Mouse (Mus musculus) heart, embryonic 15.5 days (tissue): ENCODE data around the gene Mxd3. TPM values are rescaled to one million over a fixed set of nuclear protein-coding genes. Genes with fewer than 3 reads are reported as not detected.

Source experiments
- ATAC-seq: fragments of 200-750 bp; cut with Nextera tagmentation; replicated peaks from 2 replicates; pipeline ENCODE4 v1.8.0; 2017; ENCODE audit warnings: low read depth, moderate TSS enrichment; ENCODE audit not compliant: insufficient number of reproducible peaks, insufficient read depth, low FRiP score
- H3K27ac ChIP-seq: fragments of 300-500 bp; sonication (generic); 2 replicates; pipeline ENCODE4 v1.5.1; 2015; ENCODE audit warnings: mild to moderate bottlenecking, inconsistent platforms
- H3K27me3 ChIP-seq: fragments of 300-500 bp; sonication (generic); 2 replicates; pipeline ENCODE4 v1.6.1; 2015; ENCODE audit warnings: inconsistent platforms
- H3K36me3 ChIP-seq: fragments of 300-500 bp; sonication (generic); 2 replicates; pipeline ENCODE4 v1.6.1; 2015; ENCODE audit warnings: mild to moderate bottlenecking, inconsistent platforms
- H3K4me1 ChIP-seq: fragments of 300-500 bp; sonication (generic); replicated peaks from 2 replicates; pipeline ENCODE4 v1.6.1; 2015; ENCODE audit warnings: inconsistent platforms
- H3K4me2 ChIP-seq: fragments of 300-500 bp; sonication (generic); 2 replicates; pipeline ENCODE4 v1.6.1; 2015; ENCODE audit warnings: inconsistent platforms, mild to moderate bottlenecking, moderate library complexity
- H3K4me3 ChIP-seq: fragments of 300-500 bp; sonication (generic); 2 replicates; pipeline ENCODE4 v1.5.1; 2015; ENCODE audit warnings: mild to moderate bottlenecking, inconsistent platforms
- H3K9ac ChIP-seq: fragments of 300-500 bp; sonication (generic); 2 replicates; pipeline ENCODE4 v1.6.1; 2015; ENCODE audit warnings: mild to moderate bottlenecking, inconsistent platforms
- H3K9me3 ChIP-seq: fragments of 300-500 bp; sonication (generic); replicated peaks from 2 replicates; pipeline ENCODE4 v1.6.1; 2016; ENCODE audit warnings: inconsistent platforms
- WGBS: fragments of 180-500 bp; shearing (Covaris S2); methylation state at CpG from one replicate; pipeline ENCODE4 v1.1.7; 2015; ENCODE audit warnings: mixed read lengths; 5-methylcytosine and 5-hydroxymethylcytosine counted together
- polyA plus RNA-seq: library from polyadenylated mRNA; unstranded; fragments of >200 nt; fragmentation: Nextera tagmentation; extraction: Ambion mirVana; gene quantifications from 2 replicates; pipeline ENCODE4 v1.2.1, GENCODE M21; 2015

Mxd3 gene
- polyA plus RNA-seq, 1 experiment from 2014 or later = 21.8 TPM

- Histone ChIP-seq H3K27me3 (no peaks in the 10 kb centered on the region), H3K9me3 (no peaks in the 10 kb centered on the region), H3K4me2 (no peak overlapping the region), H3K4me3 (no peak overlapping the region), H3K36me3 (peaks cover 69% of the 10 kb centered on the region), H3K4me1 (peaks cover 26% of the 10 kb centered on the region), H3K9ac (no peak overlapping the region), H3K27ac (no peak overlapping the region)
- 80% methylated on average over 3 of the region's 3 CpGs for WGBS
- ATAC-seq = no peak
These were observed 11.3 kb downstream of the Mxd3 start for GRCm38 (mm10) chr13:55318351-55318750.

- no peak overlapping the region for H3K4me2 ChIP-seq
- ATAC-seq = no peak
- H3K27ac ChIP-seq = no peak overlapping the region
- no peaks in the 10 kb centered on the region for H3K9me3 ChIP-seq
- 76% methylated on average over 2 of the region's 2 CpGs for WGBS
- H3K9ac ChIP-seq = no peak overlapping the region
- no peaks in the 10 kb centered on the region for H3K27me3 ChIP-seq
- peaks cover 96% of the 10 kb centered on the region for H3K36me3 ChIP-seq
- peaks cover 4% of the 10 kb centered on the region; the same call in 1 of the 2 replicates for H3K4me1 ChIP-seq
- H3K4me3 ChIP-seq = no peak overlapping the region
These were observed 14.7 kb downstream of the Mxd3 start for GRCm38 (mm10) chr13:55314891-55315412.

GRCm38 (mm10) chr13:55313051-55313450 is 16.6 kb downstream of the Mxd3 start:
- H3K36me3 ChIP-seq = peaks cover 90% of the 10 kb centered on the region
- no peak overlapping the region for H3K4me3 ChIP-seq
- H3K9me3 ChIP-seq = no peaks in the 10 kb centered on the region
- H3K27ac ChIP-seq = no peak overlapping the region
- no peak for ATAC-seq
- H3K9ac ChIP-seq = no peak overlapping the region
- 85% methylated on average over 9 of the region's 9 CpGs for WGBS
- no peak overlapping the region for H3K4me2 ChIP-seq
- no peaks in the 10 kb centered on the region for H3K27me3 ChIP-seq
- H3K4me1 ChIP-seq = no peaks in the 10 kb centered on the region

- H3K4me3 ChIP-seq = no peak overlapping the region
- no peaks in the 10 kb centered on the region for H3K27me3 ChIP-seq
- no peak overlapping the region for H3K9ac ChIP-seq
- ATAC-seq = no peak
- no peak overlapping the region for H3K4me2 ChIP-seq
- no peaks in the 10 kb centered on the region for H3K9me3 ChIP-seq
- H3K36me3 ChIP-seq = peaks cover 90% of the 10 kb centered on the region
- WGBS = 88% methylated on average over 8 of the region's 8 CpGs
- H3K27ac ChIP-seq = no peak overlapping the region
- H3K4me1 ChIP-seq = no peaks in the 10 kb centered on the region
These were observed 17.5 kb downstream of the Mxd3 start for GRCm38 (mm10) chr13:55312028-55312630.

GRCm38 (mm10) chr13:55300913-55301312 is 28.7 kb downstream of the Mxd3 start:
- no peak for ATAC-seq
- Histone ChIP-seq H3K9me3 (no peaks in the 10 kb centered on the region), H3K4me3 (no peak overlapping the region), H3K27ac (no peak overlapping the region), H3K4me2 (no peak overlapping the region), H3K27me3 (no peaks in the 10 kb centered on the region), H3K9ac (no peak overlapping the region), H3K36me3 (peaks cover 88% of the 10 kb centered on the region), H3K4me1 (no peaks in the 10 kb centered on the region)
- WGBS = 87% methylated on average over 5 of the region's 5 CpGs

GRCm38 (mm10) chr13:55296760-55297159 is 32.9 kb downstream of the Mxd3 start:
- WGBS = 97% methylated on average over 1 of the region's 1 CpGs
- Histone ChIP-seq H3K9me3 (no peaks in the 10 kb centered on the region), H3K27ac (no peak overlapping the region), H3K4me3 (no peak overlapping the region), H3K9ac (no peak overlapping the region), H3K4me1 (no peaks in the 10 kb centered on the region), H3K27me3 (no peaks in the 10 kb centered on the region), H3K4me2 (no peak overlapping the region), H3K36me3 (peaks cover 89% of the 10 kb centered on the region)
- ATAC-seq = no peak

- no peak overlapping the region for H3K4me2 ChIP-seq
- 79% methylated on average over 3 of the region's 3 CpGs for whole genome bisulfite sequencing
- no peaks in the 10 kb centered on the region for H3K27me3 ChIP-seq
- no peaks in the 10 kb centered on the region for H3K9me3 ChIP-seq
- no peaks in the 10 kb centered on the region for H3K4me1 ChIP-seq
- H3K9ac ChIP-seq = no peak overlapping the region
- no peak overlapping the region for H3K4me3 ChIP-seq
- H3K36me3 ChIP-seq = peaks cover 71% of the 10 kb centered on the region
- H3K27ac ChIP-seq = no peak overlapping the region
- ATAC-seq = no peak
These were observed 40.8 kb downstream of the Mxd3 start for GRCm38 (mm10) chr13:55288854-55289253.

GRCm38 (mm10) chr13:55277646-55278045 is 52.0 kb downstream of the Mxd3 start:
- 78% methylated on average over 5 of the region's 5 CpGs for WGBS
- no peaks in the 10 kb centered on the region for H3K9me3 ChIP-seq
- H3K36me3 ChIP-seq = peaks cover 62% of the 10 kb centered on the region

GRCm38 (mm10) chr13:55277203-55277602 is 52.4 kb downstream of the Mxd3 start:
- Histone ChIP-seq H3K27me3 (no peaks in the 10 kb centered on the region), H3K4me2 (no peak overlapping the region), H3K36me3 (peaks cover 60% of the 10 kb centered on the region), H3K4me3 (no peak overlapping the region), H3K4me1 (no peaks in the 10 kb centered on the region), H3K9me3 (no peaks in the 10 kb centered on the region), H3K27ac (no peak overlapping the region), H3K9ac (no peak overlapping the region)
- 95% methylated on average over 5 of the region's 5 CpGs for WGBS
- ATAC-seq = no peak

More at GRCm38 (mm10) chr13:55277646-55278045, 52.0 kb downstream of the Mxd3 start:
- ATAC-seq = no peak
- Histone ChIP-seq H3K27me3 (no peaks in the 10 kb centered on the region), H3K4me2 (no peak overlapping the region), H3K4me1 (no peaks in the 10 kb centered on the region), H3K27ac (no peak overlapping the region), H3K4me3 (no peak overlapping the region), H3K9ac (no peak overlapping the region)

Other genes with a start within 250 kb of the Mxd3 start
- gene Uimc1, start 229.5 kb downstream of the Mxd3 start, polyA plus RNA-seq = 14.9 and 16.4 TPM in 2 replicates
- 16.6 and 21.2 TPM in 2 replicates for gene Zfp346, start 224.5 kb downstream of the Mxd3 start, polyA plus RNA-seq
- gene Gm17617, start 196.3 kb downstream of the Mxd3 start, polyA plus RNA-seq = not detected in 2 replicates
- gene Fgfr4, start 177.2 kb downstream of the Mxd3 start, polyA plus RNA-seq = 0.72 and 2.0 TPM in 2 replicates
- gene Nsd1, start 120.0 kb downstream of the Mxd3 start, polyA plus RNA-seq = 41.5 and 42.5 TPM in 2 replicates
- gene Prelid1, start 9.3 kb downstream of the Mxd3 start, polyA plus RNA-seq = 285 and 333 TPM in 2 replicates
- gene Rab24, start 7.9 kb downstream of the Mxd3 start, polyA plus RNA-seq = 63.9 and 74.2 TPM in 2 replicates
- 71.6 and 88.3 TPM in 2 replicates for gene Lman2, start 33.0 kb upstream of the Mxd3 start, polyA plus RNA-seq
- 0.42 and 1.9 TPM in 2 replicates for gene Rgs14, start 39.9 kb upstream of the Mxd3 start, polyA plus RNA-seq
- not detected in 2 replicates for gene Slc34a1, start 68.4 kb upstream of the Mxd3 start, polyA plus RNA-seq
- not detected in 2 replicates for gene Pfn3, start 85.4 kb upstream of the Mxd3 start, polyA plus RNA-seq
- 0.10 and 1.2 TPM in 2 replicates for gene F12, start 97.0 kb upstream of the Mxd3 start, polyA plus RNA-seq
- 15.5 and 24.7 TPM in 2 replicates for gene Grk6, start 115.2 kb upstream of the Mxd3 start, polyA plus RNA-seq
- 0.18 and 0.30 TPM in 2 replicates for gene Prr7, start 134.4 kb upstream of the Mxd3 start, polyA plus RNA-seq
- 60.1 and 77.2 TPM in 2 replicates for gene Dbn1, start 158.3 kb upstream of the Mxd3 start, polyA plus RNA-seq
- 221 and 251 TPM in 2 replicates for gene Pdlim7, start 183.9 kb upstream of the Mxd3 start, polyA plus RNA-seq
- 1.3 and 3.0 TPM in 2 replicates for gene Dok3, start 199.5 kb upstream of the Mxd3 start, polyA plus RNA-seq
- 23.6 and 34.7 TPM in 2 replicates for gene Ddx41, start 206.8 kb upstream of the Mxd3 start, polyA plus RNA-seq
- gene Fam193b, start 241.3 kb upstream of the Mxd3 start, polyA plus RNA-seq = 17.1 and 22.6 TPM in 2 replicates
- 103 TPM in 2 replicates for gene Tmed9, start 243.9 kb upstream of the Mxd3 start, polyA plus RNA-seq